Mouse (Mus musculus): ENCODE data around the gene Slc2a4. TPM values are rescaled to one million over a fixed set of nuclear protein-coding genes. Genes with fewer than 3 reads are reported as not detected.
A peak's percentile ranks its signal among the peaks of the same experiment; 100 is the strongest.
"Not testable (repeated sequence)": the region's sequence is repeated elsewhere in the genome, so short reads cannot be mapped to it uniquely, and the experiment has no call there.

Gene Slc2a4
- polyA plus RNA-seq, 1 experiment from 2014 or later: 14.2 TPM

- no peak for ATAC-seq (ENCODE audit: low read depth)
- DNase-seq: no peak
- Histone ChIP-seq H3K9ac (no peak overlapping the region), H3K27ac (no peak overlapping the region), H3K4me1 (replicated peaks) (peaks cover 35% of the 10 kb centered on the region), H3K36me3 (peaks cover 6% of the 10 kb centered on the region), H3K4me3 (replicated peaks) (no peak overlapping the region), H3K4me2 (no peak overlapping the region), H3K27me3 (peaks cover 80% of the 10 kb centered on the region), H3K9me3 (replicated peaks) (no peaks in the 10 kb centered on the region)
- WGBS (ENCODE audit: insufficient replicate concordance): 47% methylated on average over 3 of the region's 4 CpGs
These were observed 10.6 kb downstream of the Slc2a4 start for GRCm38 (mm10) chr11:69937385-69937784.

- H3K4me2 ChIP-seq: peak overlapping the region; percentile 88; the same call in 1 of the 2 replicates
- H3K27ac ChIP-seq: no peak overlapping the region
- H3K9me3 ChIP-seq (replicated peaks): no peaks in the 10 kb centered on the region
- DNase-seq (no peak), ATAC-seq (ENCODE audit: low read depth) (no peak)
- H3K4me1 ChIP-seq (replicated peaks): peaks cover 35% of the 10 kb centered on the region
- no peak overlapping the region for H3K4me3 ChIP-seq (replicated peaks)
- H3K27me3 ChIP-seq: peaks cover 75% of the 10 kb centered on the region
- H3K9ac ChIP-seq: no peak overlapping the region
- WGBS (ENCODE audit: insufficient replicate concordance): 45% methylated on average over 9 of the region's 9 CpGs
- peaks cover under 1% of the 10 kb centered on the region; the same call in 1 of the 2 replicates for H3K36me3 ChIP-seq
These were observed 11.2 kb downstream of the Slc2a4 start for GRCm38 (mm10) chr11:69936714-69937347.

- H3K36me3 ChIP-seq: no peaks in the 10 kb centered on the region
- WGBS (ENCODE audit: insufficient replicate concordance): 5% methylated on average over 30 of the region's 30 CpGs
- ATAC-seq (ENCODE audit: low read depth): no peak
- peaks cover 70% of the 10 kb centered on the region for H3K27me3 ChIP-seq
- no peak overlapping the region for H3K27ac ChIP-seq
- no peak for DNase-seq
- peaks cover 35% of the 10 kb centered on the region for H3K4me1 ChIP-seq (replicated peaks)
- H3K4me3 ChIP-seq (replicated peaks): peak overlapping the region; percentile 62
- H3K9ac ChIP-seq: peak overlapping the region; percentile 66
- H3K9me3 ChIP-seq (replicated peaks): no peaks in the 10 kb centered on the region
- peak overlapping the region; percentile 88 for H3K4me2 ChIP-seq
These were observed 11.8 kb downstream of the Slc2a4 start for GRCm38 (mm10) chr11:69936156-69936555.

GRCm38 (mm10) chr11:69935137-69935879 lies 12.7 kb downstream of the Slc2a4 start, which contains the start of gene Ybx2:
Ybx2 (plus strand) TSS chr11:69935796.
- DNase-seq: peak; percentile 82
- Histone ChIP-seq H3K36me3 (no peaks in the 10 kb centered on the region), H3K9ac (peak within 1 kb of the TSS; percentile 66), H3K4me2 (peak within 1 kb of the TSS; percentile 88), H3K4me3 (replicated peaks) (peak within 1 kb of the TSS; percentile 62), H3K4me1 (replicated peaks) (peaks cover 35% of the 10 kb centered on the region), H3K27me3 (peaks cover 64% of the 10 kb centered on the region), H3K27ac (no peak within 1 kb of the TSS), H3K9me3 (replicated peaks) (no peaks in the 10 kb centered on the region)
- ATAC-seq (ENCODE audit: low read depth): peak; percentile 79
- WGBS (ENCODE audit: insufficient replicate concordance): 2% methylated on average over 56 of the region's 62 CpGs

- H3K9ac ChIP-seq: peak overlapping the region; percentile 66
- H3K9me3 ChIP-seq (replicated peaks): no peaks in the 10 kb centered on the region
- peaks cover 37% of the 10 kb centered on the region for H3K4me1 ChIP-seq (replicated peaks)
- H3K27ac ChIP-seq: no peak overlapping the region
- peak overlapping the region; percentile 88 for H3K4me2 ChIP-seq
- peaks cover 58% of the 10 kb centered on the region for H3K27me3 ChIP-seq
- ATAC-seq (ENCODE audit: low read depth) (no peak), DNase-seq (no peak)
- H3K36me3 ChIP-seq: no peaks in the 10 kb centered on the region
- WGBS (ENCODE audit: insufficient replicate concordance): 19% methylated on average over 6 of the region's 6 CpGs
- peak overlapping the region; percentile 62 for H3K4me3 ChIP-seq (replicated peaks)
These were observed 13.3 kb downstream of the Slc2a4 start for GRCm38 (mm10) chr11:69934681-69935080.

- Histone ChIP-seq H3K4me2 (peak overlapping the region; percentile 88), H3K36me3 (no peaks in the 10 kb centered on the region), H3K9ac (peak overlapping the region; percentile 49; the same call in 1 of the 2 replicates), H3K4me1 (replicated peaks) (peaks cover 37% of the 10 kb centered on the region), H3K27me3 (peaks cover 53% of the 10 kb centered on the region), H3K9me3 (replicated peaks) (no peaks in the 10 kb centered on the region), H3K4me3 (replicated peaks) (peak overlapping the region; percentile 62), H3K27ac (no peak overlapping the region)
- ATAC-seq (ENCODE audit: low read depth) (peak; percentile 53), DNase-seq (peak; percentile 86)
- WGBS (ENCODE audit: insufficient replicate concordance): 2% methylated on average over 18 of the region's 18 CpGs
These were observed 13.8 kb downstream of the Slc2a4 start for GRCm38 (mm10) chr11:69934169-69934568.

GRCm38 (mm10) chr11:69933066-69933465 lies 14.9 kb downstream of the Slc2a4 start:
- H3K9ac ChIP-seq: no peak overlapping the region
- ATAC-seq (ENCODE audit: low read depth) (no peak), DNase-seq (no peak)
- H3K9me3 ChIP-seq (replicated peaks): no peaks in the 10 kb centered on the region
- H3K27me3 ChIP-seq: peaks cover 42% of the 10 kb centered on the region
- no peak overlapping the region for H3K27ac ChIP-seq
- WGBS (ENCODE audit: insufficient replicate concordance): 56% methylated on average over 4 of the region's 4 CpGs
- no peak overlapping the region for H3K4me2 ChIP-seq
- H3K36me3 ChIP-seq: no peaks in the 10 kb centered on the region
- peaks cover 35% of the 10 kb centered on the region for H3K4me1 ChIP-seq (replicated peaks)
- no peak overlapping the region for H3K4me3 ChIP-seq (replicated peaks)

GRCm38 (mm10) chr11:69932254-69932653 lies 15.7 kb downstream of the Slc2a4 start:
- no peaks in the 10 kb centered on the region for H3K36me3 ChIP-seq
- no peak overlapping the region for H3K9ac ChIP-seq
- H3K27me3 ChIP-seq: peaks cover 34% of the 10 kb centered on the region
- DNase-seq (no peak), ATAC-seq (ENCODE audit: low read depth) (no peak)
- 48% methylated on average over 3 of the region's 3 CpGs for WGBS (ENCODE audit: insufficient replicate concordance)
- peaks cover 34% of the 10 kb centered on the region for H3K4me1 ChIP-seq (replicated peaks)
- no peak overlapping the region for H3K4me3 ChIP-seq (replicated peaks)
- H3K4me2 ChIP-seq: no peak overlapping the region
- H3K27ac ChIP-seq: no peak overlapping the region
- no peaks in the 10 kb centered on the region for H3K9me3 ChIP-seq (replicated peaks)

GRCm38 (mm10) chr11:69931769-69932168 lies 16.2 kb downstream of the Slc2a4 start:
- Histone ChIP-seq H3K9ac (no peak overlapping the region), H3K4me2 (no peak overlapping the region), H3K27me3 (peaks cover 29% of the 10 kb centered on the region), H3K9me3 (replicated peaks) (no peaks in the 10 kb centered on the region), H3K4me3 (replicated peaks) (no peak overlapping the region), H3K4me1 (replicated peaks) (peaks cover 29% of the 10 kb centered on the region), H3K27ac (peak overlapping the region; percentile 41), H3K36me3 (no peaks in the 10 kb centered on the region)
- DNase-seq (no peak), ATAC-seq (ENCODE audit: low read depth) (no peak)
- 48% methylated on average over 8 of the region's 8 CpGs for WGBS (ENCODE audit: insufficient replicate concordance)

- DNase-seq: no peak
- H3K9me3 ChIP-seq (replicated peaks): no peaks in the 10 kb centered on the region
- H3K4me1 ChIP-seq (replicated peaks): peaks cover 22% of the 10 kb centered on the region
- no peak overlapping the region for H3K4me3 ChIP-seq (replicated peaks)
- no peak for ATAC-seq (ENCODE audit: low read depth)
- H3K27me3 ChIP-seq: peaks cover 22% of the 10 kb centered on the region
- H3K4me2 ChIP-seq: 0 out of 2 replicates have a peak overlapping the region, but pooled peaks have one; percentile 21
- no peaks in the 10 kb centered on the region for H3K36me3 ChIP-seq
- 36% methylated on average over 3 of the region's 3 CpGs for WGBS (ENCODE audit: insufficient replicate concordance)
- H3K9ac ChIP-seq: no peak overlapping the region
- peak overlapping the region; percentile 15; the same call in 1 of the 2 replicates for H3K27ac ChIP-seq
These were observed 16.9 kb downstream of the Slc2a4 start for GRCm38 (mm10) chr11:69930967-69931537.

GRCm38 (mm10) chr11:69930176-69930575 lies 17.8 kb downstream of the Slc2a4 start:
- not testable (repeated sequence) for H3K36me3 ChIP-seq; H3K9me3 ChIP-seq (replicated peaks); DNase-seq; H3K9ac ChIP-seq; H3K4me3 ChIP-seq (replicated peaks); H3K4me2 ChIP-seq; ATAC-seq (ENCODE audit: low read depth); H3K27ac ChIP-seq
- 75% methylated on average over 8 of the region's 8 CpGs for WGBS (ENCODE audit: insufficient replicate concordance)
- peaks cover 13% of the 10 kb centered on the region for H3K27me3 ChIP-seq
- H3K4me1 ChIP-seq (replicated peaks): peaks cover 13% of the 10 kb centered on the region

Measured in liver, embryonic 13.5 days (tissue).